Mouse (Mus musculus) cerebellum, postnatal 14 days (tissue): Measurements from ENCODE around the gene Tmx1.

Source experiments
- DNase-seq, 2 experiments: peaks; one replicate each; pipeline ENCODE4 v3.0.0; 2021; ENCODE audit warnings: mixed read lengths in 2 of 2

Tmx1 gene

GRCm38 (mm10) chr12:70452726-70453645 lies at the start of gene Tmx1:
Gene Tmx1 (plus strand): TSS chr12:70453095.
- DNase-seq, result peak; percentile 99

GRCm38 (mm10) chr12:70404327-70404726 lies 48.6 kb upstream of the Tmx1 start:
- no peak for DNase-seq

- DNase-seq, result no peak
Observed at GRCm38 (mm10) chr12:70408396-70408795, 44.5 kb upstream of the Tmx1 start.

GRCm38 (mm10) chr12:70409600-70409999 lies 43.3 kb upstream of the Tmx1 start:
- DNase-seq, result no peak

DNA sequence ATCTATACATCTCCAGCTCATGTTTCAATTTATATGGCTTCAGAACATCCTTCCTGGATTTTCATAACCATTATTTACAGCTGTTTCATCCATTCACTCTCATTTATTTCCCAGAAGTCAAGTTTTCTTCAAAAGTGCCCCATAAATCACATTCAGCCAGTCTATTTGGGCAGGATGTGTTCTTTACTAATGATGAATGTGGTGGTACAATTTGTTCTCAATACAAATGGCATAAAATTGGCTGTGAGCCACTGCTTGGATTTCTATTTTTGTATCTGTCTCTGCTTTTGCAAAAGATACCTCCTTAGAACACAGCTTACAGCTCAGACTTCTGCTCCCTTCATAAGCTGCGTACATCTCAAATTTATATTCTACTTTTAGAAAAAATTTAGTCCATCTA lies 32.7 kb upstream of the Tmx1 start:
- DNase-seq, result peak in 1 of 2 experiments; percentile 13

- no peak for DNase-seq
Observed at GRCm38 (mm10) chr12:70421028-70421427, 31.9 kb upstream of the Tmx1 start.

DNA sequence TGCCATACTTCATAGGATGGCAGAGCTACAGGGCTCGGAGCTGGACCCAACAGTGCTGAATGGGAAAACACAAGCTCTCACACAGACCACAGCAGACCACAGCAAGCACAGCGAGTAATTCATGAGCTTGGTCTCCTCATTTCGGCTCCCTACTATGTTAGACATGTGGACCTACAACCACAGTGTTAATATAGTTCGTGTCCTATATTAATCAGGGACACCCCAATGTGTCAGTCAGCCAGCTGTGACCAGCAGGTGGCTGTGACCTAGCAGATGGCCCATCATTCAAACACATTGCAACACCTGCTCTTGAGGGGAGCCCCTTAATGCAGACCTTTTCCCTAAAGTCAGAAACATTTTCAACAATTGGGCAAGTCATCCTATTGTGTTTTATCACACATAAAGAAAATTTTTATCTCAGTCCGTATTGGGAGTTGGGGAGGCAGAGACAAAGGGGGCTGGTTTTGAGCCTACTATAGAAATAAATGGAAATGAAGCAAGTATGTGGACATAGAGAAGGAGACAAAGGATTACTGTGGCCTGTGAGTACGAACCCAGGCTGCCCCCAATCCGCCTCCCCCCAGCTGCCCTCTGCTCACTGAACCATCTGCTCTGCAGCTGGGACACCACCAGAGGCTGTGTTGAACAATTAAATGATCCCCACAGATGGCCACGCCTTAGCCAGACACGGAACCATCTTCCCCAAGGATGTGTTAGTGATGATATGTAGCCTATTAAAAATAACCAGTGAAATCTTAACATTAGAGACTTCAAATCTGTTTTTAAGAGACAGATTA lies 30.4 kb upstream of the Tmx1 start:
- no peak for DNase-seq

DNA sequence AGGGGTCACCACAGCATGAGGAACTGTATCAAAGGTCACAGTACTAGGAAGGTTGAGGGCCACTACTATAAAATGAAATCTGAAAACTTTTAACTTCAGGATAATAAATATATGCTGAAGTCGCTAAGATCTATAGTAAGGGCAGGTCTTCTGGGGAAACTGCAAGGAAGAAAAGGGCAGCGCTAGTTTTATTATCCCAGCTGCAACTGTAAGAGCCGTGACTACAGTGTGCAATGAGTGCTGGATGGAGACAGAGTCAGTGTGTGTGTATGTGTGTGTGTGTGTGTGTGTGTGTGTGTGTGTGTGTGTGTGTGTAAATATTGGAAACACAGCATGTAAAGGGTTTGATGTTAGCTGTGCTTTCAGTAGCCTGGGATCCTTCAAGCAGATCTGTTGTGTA lies 25.0 kb upstream of the Tmx1 start:
- no peak for DNase-seq

DNA sequence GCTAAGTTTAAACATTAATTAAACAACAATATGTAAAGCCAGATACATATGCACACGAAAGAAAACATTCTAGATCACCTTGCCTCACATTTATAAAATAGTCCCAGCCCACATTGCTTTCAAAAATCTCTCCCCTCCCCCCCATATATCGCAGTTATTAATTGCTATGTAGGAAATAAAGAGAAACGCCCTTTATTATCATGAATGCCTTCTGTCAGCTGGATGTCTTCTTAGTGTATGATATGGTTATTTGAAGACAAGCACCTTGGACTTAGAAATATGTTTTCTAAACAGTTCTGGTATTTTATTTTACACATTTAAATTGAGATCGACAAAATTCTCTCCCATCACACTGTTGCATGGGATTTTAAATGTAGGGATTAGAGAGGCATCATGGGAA lies 23.3 kb upstream of the Tmx1 start:
- DNase-seq, result no peak

DNA sequence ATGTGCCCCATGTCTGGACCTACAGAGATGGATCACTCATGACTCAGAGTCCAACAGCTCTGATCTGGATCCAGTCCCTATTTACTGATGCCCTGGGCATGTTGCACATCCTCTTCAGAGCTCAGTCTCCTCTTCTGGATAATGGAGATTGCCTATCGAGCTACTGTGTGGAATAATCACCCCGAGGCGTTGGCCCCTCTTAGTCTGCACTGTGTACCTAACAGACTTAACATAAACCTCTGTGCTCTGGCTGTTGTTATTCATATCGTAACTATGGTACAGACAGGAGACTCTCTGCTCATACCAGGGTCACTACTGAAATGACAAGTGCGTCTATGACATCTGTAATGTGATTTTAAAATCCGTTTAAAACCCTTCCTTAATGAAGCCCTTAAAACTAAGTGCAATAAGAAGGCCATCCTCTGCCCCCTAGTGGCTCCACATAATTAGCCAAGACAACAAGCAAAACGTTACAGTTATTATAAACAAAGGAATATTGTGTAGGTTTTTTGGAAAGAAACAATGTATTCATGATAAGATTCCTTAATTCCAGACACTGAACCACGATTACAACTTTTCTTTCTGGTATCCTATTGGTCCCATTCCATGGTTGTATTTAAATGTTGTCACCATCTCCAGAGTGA lies 22.5 kb upstream of the Tmx1 start:
- DNase-seq, result peak; percentile 78 to 83

- peak; percentile 18 to 42 for DNase-seq
Observed at GRCm38 (mm10) chr12:70431428-70431827, 21.5 kb upstream of the Tmx1 start.

DNA sequence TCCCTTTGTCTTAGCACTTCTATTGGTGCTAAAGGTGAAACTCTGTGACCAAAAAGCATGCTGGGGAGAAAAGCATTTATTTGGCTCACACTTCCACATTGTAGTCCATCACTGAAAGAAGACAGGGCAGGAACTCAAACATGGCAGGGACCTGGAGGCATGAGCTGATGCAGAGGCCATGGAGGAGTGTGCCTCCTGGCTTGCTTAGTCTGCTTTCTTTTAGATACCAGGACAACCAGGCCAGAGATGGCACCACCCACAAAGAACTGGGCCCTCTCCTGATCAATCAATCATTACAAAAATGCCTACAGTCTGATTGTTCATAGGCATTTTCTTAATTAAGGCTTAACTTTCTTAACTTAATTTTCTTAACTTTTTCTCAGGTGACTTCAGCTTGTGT lies 2.9 kb upstream of the Tmx1 start:
- DNase-seq, result no peak

- DNase-seq, result no peak
Observed at GRCm38 (mm10) chr12:70451533-70451932, 1.4 kb upstream of the Tmx1 start.

GRCm38 (mm10) chr12:70452143-70452542 lies 752 bp upstream of the Tmx1 start:
- DNase-seq, result no peak

GRCm38 (mm10) chr12:70455226-70455625 lies 2.3 kb downstream of the Tmx1 start:
- DNase-seq, result no peak

- DNase-seq, result no peak
Observed at GRCm38 (mm10) chr12:70459546-70459945, 6.7 kb downstream of the Tmx1 start.

- no peak for DNase-seq
Observed at GRCm38 (mm10) chr12:70464016-70464415, 11.1 kb downstream of the Tmx1 start.

DNA sequence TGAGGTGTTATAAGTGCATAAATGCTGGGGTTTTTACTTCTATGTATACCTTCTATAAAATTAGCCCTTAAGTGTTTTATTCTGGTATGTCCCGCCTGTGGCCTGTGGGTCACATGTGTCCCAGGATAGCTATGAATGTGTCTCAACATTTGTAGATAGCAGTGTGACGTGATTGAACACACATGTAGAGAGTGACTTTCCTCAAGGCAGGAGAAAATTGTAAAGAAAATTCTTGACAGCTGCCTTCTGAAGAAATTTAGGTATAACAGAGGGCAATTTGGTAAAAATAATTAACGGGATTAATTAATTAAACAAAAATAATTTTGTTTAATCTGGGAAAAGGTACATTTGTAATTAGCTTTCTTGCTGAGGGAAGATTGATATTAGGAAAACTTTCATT lies 22.4 kb downstream of the Tmx1 start:
- no peak for DNase-seq

DNA sequence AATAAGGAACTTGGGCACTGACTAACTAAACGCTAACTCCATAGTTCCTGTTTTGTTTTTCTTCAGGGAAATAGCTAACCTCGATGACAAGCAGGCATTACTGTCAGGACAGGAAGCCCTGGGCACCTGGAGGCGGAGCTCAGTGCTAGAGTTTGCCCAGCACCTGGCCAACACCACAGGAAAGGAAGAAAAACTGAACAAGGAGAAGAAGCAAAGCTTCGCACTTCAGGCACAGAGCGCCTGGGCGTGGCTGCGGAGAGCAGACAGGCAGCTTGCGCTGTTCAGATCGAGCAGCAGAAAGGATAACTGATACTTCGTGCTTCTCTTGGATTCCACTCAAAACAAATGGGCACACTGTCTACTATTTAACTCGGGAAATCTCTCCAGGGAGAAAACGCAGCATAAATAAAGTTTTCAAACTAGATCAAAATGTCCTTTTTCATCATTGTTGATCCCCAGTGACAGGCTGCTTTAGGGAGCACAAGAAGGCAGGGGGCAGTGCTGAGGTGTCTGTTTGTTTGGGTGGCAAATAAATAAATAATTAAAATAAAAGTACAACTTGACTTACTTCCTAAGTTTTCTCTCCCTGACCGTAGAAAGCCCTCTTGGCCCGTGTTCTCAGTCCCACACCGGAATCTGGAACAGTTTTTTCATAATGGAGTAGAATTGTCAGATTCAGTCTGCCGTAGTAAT lies 24.1 kb downstream of the Tmx1 start:
- DNase-seq, result no peak

GRCm38 (mm10) chr12:70477593-70478287 lies 24.8 kb downstream of the Tmx1 start:
- peak; percentile 67 to 80 for DNase-seq

GRCm38 (mm10) chr12:70485956-70486355 lies 33.1 kb downstream of the Tmx1 start:
- DNase-seq, result no peak
